Mouse (Mus musculus) myocyte (in vitro differentiated cells): Measurements from ENCODE around the gene Naaladl2. TPM values are rescaled to one million over a fixed set of nuclear protein-coding genes. Genes with fewer than 3 reads are reported as not detected.

Source experiments
- H3K27me3 ChIP-seq: one replicate; pipeline ENCODE4 v1.6.1; 2011; ENCODE audit not compliant: control insufficient read depth, insufficient read depth, insufficient read length
- H3K36me3 ChIP-seq: one replicate; pipeline ENCODE4 v1.6.1; 2011; ENCODE audit not compliant: control insufficient read depth, insufficient read depth
- H3K4me2 ChIP-seq: one replicate; pipeline ENCODE4 v1.6.1; 2011; ENCODE audit warnings: low read depth, control low read depth
- H3K4me3 ChIP-seq: one replicate; pipeline ENCODE4 v1.5.1; 2011; ENCODE audit warnings: mild to moderate bottlenecking, control low read depth, moderate library complexity
- H3K79me2 ChIP-seq: one replicate; pipeline ENCODE4 v1.6.1; 2011; ENCODE audit not compliant: control insufficient read depth, insufficient read depth
- H3ac ChIP-seq: one replicate; pipeline ENCODE4 v1.6.1; 2011; ENCODE audit not compliant: control insufficient read depth, insufficient read length
- CEBPB ChIP-seq: IDR thresholded peaks from 2 replicates; pipeline ENCODE4 v1.6.1; 2011; ENCODE audit warnings: mild to moderate bottlenecking, moderate library complexity; ENCODE audit not compliant: poor library complexity, insufficient read depth, severe bottlenecking
- E2F4 ChIP-seq: IDR thresholded peaks from one replicate; pipeline ENCODE4 v1.6.1; 2011; ENCODE audit warnings: mild to moderate bottlenecking, control low read depth, moderate library complexity; ENCODE audit not compliant: insufficient read depth
- MAX ChIP-seq: IDR thresholded peaks from one replicate; pipeline ENCODE4 v1.6.1; 2011; ENCODE audit warnings: low read depth, mild to moderate bottlenecking, control low read depth
- MYOD1 ChIP-seq, 3 experiments: IDR thresholded peaks; one replicate each; pipeline ENCODE4 v1.6.1; 2011; ENCODE audit warnings: control low read depth in 2 of 3, low read depth in 2 of 3, mild to moderate bottlenecking in 2 of 3, moderate library complexity in 1 of 3; ENCODE audit not compliant: insufficient read length in 2 of 3, control insufficient read depth in 1 of 3
- MYOG ChIP-seq, 3 experiments: IDR thresholded peaks; one replicate each; pipeline ENCODE4 v1.6.1; 2011; ENCODE audit warnings: control low read depth in 2 of 3, low read depth in 2 of 3, mild to moderate bottlenecking in 2 of 3; ENCODE audit not compliant: insufficient read length in 2 of 3, control insufficient read depth in 1 of 3, insufficient read depth in 1 of 3
- POLR2A ChIP-seq: IDR thresholded peaks from one replicate; pipeline ENCODE4 v1.6.1; 2011; ENCODE audit warnings: low read depth, mild to moderate bottlenecking, control low read depth, moderate library complexity; ENCODE audit not compliant: insufficient read length
- POLR2AphosphoS2 ChIP-seq: IDR thresholded peaks from one replicate; pipeline ENCODE4 v1.6.1; 2011; ENCODE audit warnings: low read depth, control low read depth; ENCODE audit not compliant: insufficient read length
- REST ChIP-seq: IDR thresholded peaks from one replicate; pipeline ENCODE4 v1.6.1; 2011; ENCODE audit warnings: mild to moderate bottlenecking, control low read depth, moderate library complexity; ENCODE audit not compliant: insufficient read depth, insufficient read length
- SRF ChIP-seq: IDR thresholded peaks from one replicate; pipeline ENCODE4 v1.6.1; 2011; ENCODE audit warnings: low read depth; ENCODE audit not compliant: control insufficient read depth, insufficient read length
- TCF12 ChIP-seq: IDR thresholded peaks from one replicate; pipeline ENCODE4 v1.6.1; 2011; ENCODE audit warnings: mild to moderate bottlenecking, control low read depth; ENCODE audit not compliant: poor library complexity, insufficient read depth, severe bottlenecking
- TCF3 ChIP-seq: IDR thresholded peaks from one replicate; pipeline ENCODE4 v1.6.1; 2011; ENCODE audit warnings: low read depth, control low read depth; ENCODE audit not compliant: insufficient read length
- USF1 ChIP-seq: IDR thresholded peaks from one replicate; pipeline ENCODE4 v1.6.1; 2011; ENCODE audit warnings: low read depth, mild to moderate bottlenecking, control low read depth, moderate library complexity
- polyA plus RNA-seq: library from polyadenylated mRNA; unstranded; fragments of >200 nt; fragmentation: generic; extraction: Trizol; gene quantifications from one replicate; pipeline ENCODE4 v1.2.1, GENCODE M21; 2012; ENCODE audit warnings: missing spikeins

The Naaladl2 gene
- polyA plus RNA-seq, 1 experiment: not detected

GRCm38 (mm10) chr3:24992078-24992477 is 152.0 kb downstream of the Naaladl2 start:
- TF ChIP-seq TCF3: no peak
- no peak for TF ChIP-seq POLR2AphosphoS2
- no peak for TF ChIP-seq MYOG (IDR thresholded peaks at IDR 0.05; ENCODE audit: control insufficient read depth in 1 of 3, insufficient read depth in 1 of 3, insufficient read length in 2 of 3, low read depth in 2 of 3)
- Histone ChIP-seq H3K79me2 (no peaks in the 10 kb centered on the region), H3K36me3 (no peaks in the 10 kb centered on the region), H3K4me2 (no peak overlapping the region), H3K4me3 (no peak overlapping the region), H3K27me3 (no peaks in the 10 kb centered on the region), H3ac (no peak overlapping the region)

- Histone ChIP-seq H3ac (no peak overlapping the region), H3K4me2 (no peak overlapping the region), H3K4me3 (no peak overlapping the region), H3K27me3 (no peaks in the 10 kb centered on the region), H3K79me2 (no peaks in the 10 kb centered on the region), H3K36me3 (no peaks in the 10 kb centered on the region)
- no peak for TF ChIP-seq E2F4
- TF ChIP-seq POLR2A: no peak
- TF ChIP-seq SRF: no peak
- no peak for TF ChIP-seq USF1
- TF ChIP-seq TCF12: no peak
- TF ChIP-seq CEBPB: no peak
- no peak for TF ChIP-seq TCF3
- TF ChIP-seq MYOD1 (IDR thresholded peaks at IDR 0.05; ENCODE audit: control insufficient read depth in 1 of 3, insufficient read length in 2 of 3, low read depth in 2 of 3): no peak
- no peak for TF ChIP-seq POLR2AphosphoS2
- no peak for TF ChIP-seq MYOG (IDR thresholded peaks at IDR 0.05; ENCODE audit: control insufficient read depth in 1 of 3, insufficient read depth in 1 of 3, insufficient read length in 2 of 3, low read depth in 2 of 3)
Observed at GRCm38 (mm10) chr3:24982111-24982510, 161.9 kb downstream of the Naaladl2 start.

- Histone ChIP-seq H3ac (no peak overlapping the region), H3K36me3 (no peaks in the 10 kb centered on the region), H3K4me3 (no peak overlapping the region), H3K79me2 (no peaks in the 10 kb centered on the region), H3K4me2 (no peak overlapping the region), H3K27me3 (no peaks in the 10 kb centered on the region)
- TF ChIP-seq MYOG (IDR thresholded peaks at IDR 0.05; ENCODE audit: control insufficient read depth in 1 of 3, insufficient read depth in 1 of 3, insufficient read length in 2 of 3, low read depth in 2 of 3): no peak
- no peak for TF ChIP-seq MYOD1 (IDR thresholded peaks at IDR 0.05; ENCODE audit: control insufficient read depth in 1 of 3, insufficient read length in 2 of 3, low read depth in 2 of 3)
- TF ChIP-seq REST: no peak
- TF ChIP-seq POLR2A: no peak
- no peak for TF ChIP-seq E2F4
- no peak for TF ChIP-seq TCF3
Observed at GRCm38 (mm10) chr3:24942170-24942569, 201.9 kb downstream of the Naaladl2 start.

- no peaks in the 10 kb centered on the region for H3K27me3 ChIP-seq
Observed at GRCm38 (mm10) chr3:24938507-24939182, 205.4 kb downstream of the Naaladl2 start.

GRCm38 (mm10) chr3:24921811-24922210 is 222.2 kb downstream of the Naaladl2 start:
- no peaks in the 10 kb centered on the region for H3K36me3 ChIP-seq
- no peaks in the 10 kb centered on the region for H3K79me2 ChIP-seq
- no peak overlapping the region for H3K4me3 ChIP-seq
- no peaks in the 10 kb centered on the region for H3K27me3 ChIP-seq
- TF ChIP-seq E2F4: no peak
- no peak for TF ChIP-seq MAX
- no peak for TF ChIP-seq REST
- no peak for TF ChIP-seq TCF12
- TF ChIP-seq USF1: no peak
- TF ChIP-seq CEBPB: no peak
- no peak for TF ChIP-seq POLR2A
- no peak overlapping the region for H3ac ChIP-seq
- H3K4me2 ChIP-seq: no peak overlapping the region

More at GRCm38 (mm10) chr3:24938507-24939182, 205.4 kb downstream of the Naaladl2 start:
- H3K79me2 ChIP-seq: no peaks in the 10 kb centered on the region
- TF ChIP-seq TCF12 (no peak), MYOD1 (IDR thresholded peaks at IDR 0.05; ENCODE audit: control insufficient read depth in 1 of 3, insufficient read length in 2 of 3, low read depth in 2 of 3) (no peak), SRF (no peak), CEBPB (no peak), MYOG (IDR thresholded peaks at IDR 0.05; ENCODE audit: control insufficient read depth in 1 of 3, insufficient read depth in 1 of 3, insufficient read length in 2 of 3, low read depth in 2 of 3) (no peak), E2F4 (no peak), POLR2A (no peak), POLR2AphosphoS2 (no peak)
- no peaks in the 10 kb centered on the region for H3K36me3 ChIP-seq
- no peak overlapping the region for H3K4me2 ChIP-seq
- no peak overlapping the region for H3ac ChIP-seq
- no peak overlapping the region for H3K4me3 ChIP-seq
